Mouse (Mus musculus) adrenal gland, adult (tissue): ENCODE measurements around the gene Gpkow.
"Not testable (repeated sequence)": the region's sequence is repeated elsewhere in the genome, so short reads cannot be mapped to it uniquely, and the experiment has no call there.

Experiments
- DNase-seq, 2 experiments: peaks; one replicate each; pipeline ENCODE4 v3.0.0; 2022 to 2023; ENCODE audit warnings: low spot score in 1 of 2; ENCODE audit not compliant: inconsistent age in 2 of 2

Gene Gpkow

DNA sequence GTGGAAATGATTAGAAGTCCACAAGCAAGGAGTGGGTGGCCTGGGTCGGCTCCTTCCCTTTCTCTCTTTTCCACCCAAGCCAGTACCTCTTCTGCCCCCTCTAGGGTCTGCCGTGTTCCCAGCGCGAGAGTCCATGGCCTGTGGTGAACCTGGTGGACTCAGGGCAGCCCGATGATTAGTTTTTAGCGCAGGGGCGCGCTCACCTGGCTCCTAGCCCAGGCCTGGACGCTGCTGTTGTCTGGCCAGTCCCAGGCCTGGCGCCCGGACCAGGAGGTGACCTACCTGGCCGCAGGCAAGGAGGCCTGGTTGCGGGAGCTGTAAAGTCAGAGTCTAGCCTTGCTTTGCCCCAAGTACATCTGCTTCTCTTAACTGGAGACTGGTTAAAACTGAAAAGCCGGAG is 16.1 kb upstream of the Gpkow start, which contains the start of gene Magix:
Magix (minus strand) TSS at position 388 of the 400 bp plus-strand sequence.
- no peak for DNase-seq

DNA sequence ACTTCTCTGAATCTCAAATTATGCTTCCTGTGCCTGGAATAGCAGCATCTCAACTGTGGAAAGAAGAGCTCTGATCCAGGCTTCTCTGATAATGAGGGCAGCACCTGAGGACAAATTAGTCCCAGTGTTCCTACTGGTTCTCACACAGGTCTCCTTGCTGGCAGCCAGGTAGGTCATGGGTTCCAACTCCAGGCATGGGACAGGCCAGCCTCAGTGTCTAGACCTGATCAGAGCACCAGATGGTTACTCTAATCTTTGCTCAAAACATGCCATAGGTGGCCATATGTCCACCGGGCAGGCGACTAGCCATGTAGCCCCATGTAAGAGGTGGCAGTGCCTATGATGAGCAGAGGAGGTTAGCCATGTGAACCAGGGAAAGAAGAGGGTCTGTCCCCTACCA is 8.6 kb upstream of the Gpkow start:
- DNase-seq, result no peak

DNA sequence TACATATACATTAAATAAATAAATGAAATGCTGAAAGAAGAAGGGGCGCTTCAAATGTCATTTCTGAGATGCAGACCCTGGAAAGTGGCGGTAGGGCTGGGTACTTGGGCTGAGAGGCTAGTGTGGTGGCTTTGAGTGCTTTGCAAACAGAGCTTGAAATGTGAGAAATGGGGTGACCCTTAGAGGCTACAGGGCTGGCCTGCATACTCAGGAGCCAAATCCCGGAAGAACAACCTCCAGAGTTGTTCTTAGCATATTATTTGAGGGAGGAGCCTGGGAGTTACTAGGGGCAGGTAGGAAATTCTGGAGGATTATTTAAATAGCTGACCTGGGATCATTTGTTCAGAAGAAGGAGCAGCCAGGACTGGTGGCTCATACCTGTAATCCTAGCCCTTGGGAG is 6.4 kb upstream of the Gpkow start:
- no peak for DNase-seq

- DNase-seq, result peak in 1 of 2 experiments; percentile 60
These were observed 4.1 kb upstream of the Gpkow start for GRCm38 (mm10) chrX:7692862-7693261.

- DNase-seq, result no peak
These were observed 411 bp upstream of the Gpkow start for GRCm38 (mm10) chrX:7696520-7696919.

GRCm38 (mm10) chrX:7713764-7714134 is 16.8 kb downstream of the Gpkow start:
- peak in 1 of 2 experiments; percentile 46 for DNase-seq

DNA sequence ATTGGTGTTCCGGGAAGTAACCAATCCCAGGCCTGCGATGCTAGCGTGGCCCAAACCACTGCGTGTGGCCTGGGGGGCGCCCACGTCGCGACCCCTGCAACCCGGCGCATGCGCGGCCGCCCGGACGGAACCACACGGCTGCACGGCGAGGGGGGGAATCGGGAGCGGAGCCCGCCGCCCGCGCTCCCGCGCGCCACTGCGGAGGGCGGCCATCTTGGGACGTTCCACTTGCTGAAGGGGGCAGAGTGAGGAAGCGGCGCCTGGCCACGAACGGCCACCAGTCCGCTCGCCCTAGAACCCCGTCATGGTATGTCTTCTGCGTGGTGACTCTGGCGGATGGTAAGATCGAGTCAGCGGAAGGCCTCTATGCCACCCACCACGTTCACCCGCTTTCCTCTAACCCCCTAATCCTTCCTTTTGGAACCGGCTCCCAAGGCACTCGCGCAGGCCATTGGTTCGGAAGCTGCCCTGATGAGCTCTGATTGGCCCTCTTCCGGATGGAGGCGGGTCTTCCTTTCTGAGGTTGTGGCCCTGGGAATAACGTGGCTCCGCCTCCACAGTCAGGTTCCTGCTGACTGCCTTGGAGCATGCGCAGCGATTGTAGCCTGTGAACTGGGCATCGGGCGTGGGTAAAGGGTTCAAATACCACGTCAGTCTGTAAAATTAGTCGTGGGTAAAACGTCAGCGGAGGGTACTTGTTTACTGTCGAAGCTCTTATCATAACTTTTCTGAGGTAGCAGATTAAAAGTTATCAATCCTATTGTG is 17.4 kb downstream of the Gpkow start, which contains the start of gene Wdr45:
Wdr45 (plus strand) TSS at position 199 of the 765 bp plus-strand sequence.
- peak; percentile 94 to 96 for DNase-seq

GRCm38 (mm10) chrX:7716058-7716457 is 19.1 kb downstream of the Gpkow start:
- DNase-seq, result not testable (repeated sequence)

GRCm38 (mm10) chrX:7721514-7722281 is 24.8 kb downstream of the Gpkow start, which contains the start of gene Gm45208:
Gene Gm45208 (plus strand): TSS chrX:7722245.
- peak; percentile 81 to 90 for DNase-seq

DNA sequence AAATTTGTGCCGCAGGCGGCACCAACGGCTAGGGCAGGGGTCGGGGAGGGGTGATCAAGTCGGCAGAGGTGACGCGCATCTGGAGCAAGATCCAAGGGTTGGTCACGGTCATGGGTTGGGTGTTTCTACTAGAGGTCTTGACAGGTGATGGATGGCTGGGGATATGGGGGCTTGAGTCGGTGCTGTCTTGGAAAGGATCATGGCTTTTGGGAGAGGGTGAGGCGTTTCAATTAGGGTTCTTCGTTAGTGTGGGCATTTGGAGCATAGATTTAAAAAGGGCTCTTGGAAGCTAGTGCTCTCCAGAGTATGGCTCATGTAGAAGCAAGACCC is 25.3 kb downstream of the Gpkow start:
- no peak for DNase-seq

DNA sequence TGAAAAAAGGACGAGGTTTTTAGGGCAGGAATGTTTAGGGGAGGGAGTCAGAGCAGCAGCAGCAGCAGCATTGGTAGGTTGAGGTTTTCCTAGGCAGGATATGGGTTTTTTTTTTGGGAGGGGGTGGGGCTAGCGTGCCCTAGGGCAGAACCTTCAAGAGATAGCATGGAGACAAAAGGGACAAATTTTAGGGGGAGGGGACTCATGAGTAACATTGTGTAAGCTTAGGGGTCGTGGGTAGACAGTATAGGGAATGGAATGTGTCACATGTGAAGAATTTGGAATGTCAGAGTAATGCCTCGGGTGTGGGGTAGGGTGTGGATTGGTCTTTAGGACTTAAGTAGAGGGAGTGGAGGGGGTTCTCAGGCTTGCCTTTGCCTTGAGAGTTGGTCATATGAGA is 25.8 kb downstream of the Gpkow start:
- DNase-seq, result no peak

- DNase-seq, result no peak
These were observed 27.2 kb downstream of the Gpkow start for GRCm38 (mm10) chrX:7724135-7724534.

DNA sequence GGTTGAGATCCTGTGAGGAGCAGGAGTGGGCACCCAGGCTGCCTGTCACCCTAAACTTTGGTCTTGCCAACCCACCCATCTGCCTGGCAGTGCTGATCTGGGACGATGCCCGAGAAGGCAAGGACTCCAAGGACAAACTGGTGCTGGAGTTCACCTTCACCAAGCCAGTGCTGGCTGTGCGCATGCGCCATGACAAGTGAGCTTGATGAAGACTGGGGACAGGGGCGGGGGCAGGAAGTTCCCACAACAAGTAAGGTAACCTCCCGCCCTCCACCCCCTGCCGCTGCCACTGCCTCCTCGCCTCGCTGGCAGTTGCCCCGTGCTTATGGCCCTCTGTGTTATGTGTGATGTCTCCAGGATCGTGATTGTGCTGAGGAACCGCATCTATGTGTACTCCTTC is 28.9 kb downstream of the Gpkow start:
- DNase-seq, result no peak

DNA sequence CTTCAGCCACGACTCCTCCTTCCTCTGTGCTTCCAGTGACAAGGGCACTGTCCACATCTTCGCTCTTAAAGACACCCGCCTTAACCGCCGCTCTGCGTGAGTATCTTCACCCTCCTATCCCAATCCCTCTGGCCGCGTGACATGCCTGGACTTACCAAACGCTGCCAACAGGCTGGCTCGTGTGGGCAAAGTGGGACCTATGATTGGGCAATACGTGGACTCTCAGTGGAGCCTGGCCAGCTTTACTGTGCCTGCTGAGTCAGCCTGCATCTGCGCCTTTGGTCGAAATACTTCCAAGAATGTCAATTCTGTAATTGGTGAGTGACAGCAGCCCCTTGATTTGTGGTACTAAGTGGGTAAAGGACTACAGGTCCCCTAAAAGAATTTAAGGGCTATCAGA is 30.2 kb downstream of the Gpkow start:
- DNase-seq, result peak; percentile 25 to 49

DNA sequence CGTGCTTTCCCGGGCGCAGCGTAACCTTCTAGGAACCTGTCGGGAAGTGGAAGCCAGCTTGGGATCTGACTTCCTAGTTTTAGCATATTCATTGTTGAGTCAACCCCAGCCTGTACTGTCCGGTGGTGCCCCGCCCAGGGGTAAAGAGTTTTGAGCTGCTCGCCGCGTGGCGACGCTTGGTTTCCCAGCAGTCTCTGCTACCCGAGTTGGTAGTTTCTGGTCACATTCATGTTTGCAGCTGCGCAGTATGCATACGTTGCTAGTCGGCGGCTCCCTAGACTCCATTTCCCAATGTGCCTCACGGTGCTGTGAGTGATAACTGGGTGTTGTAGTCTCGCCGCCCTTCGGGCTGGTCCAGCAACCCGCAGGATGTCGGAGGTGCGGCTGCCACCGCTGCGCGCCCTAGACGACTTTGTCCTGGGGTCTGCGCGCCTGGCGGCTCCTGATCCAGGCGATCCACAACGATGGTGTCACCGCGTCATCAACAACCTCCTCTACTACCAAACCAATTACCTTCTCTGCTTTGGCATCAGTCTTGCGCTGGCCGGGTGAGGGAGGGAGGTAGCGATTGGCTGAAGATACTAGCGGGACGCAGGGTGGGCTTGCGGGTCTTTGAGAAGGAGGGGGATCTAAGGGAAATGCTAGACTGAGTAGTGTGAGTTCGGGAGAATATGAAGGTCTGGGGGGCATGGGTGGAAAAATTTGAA is 31.4 kb downstream of the Gpkow start, which contains the start of gene Praf2:
Praf2 (plus strand) TSS at position 225 of the 707 bp plus-strand sequence.
- peak; percentile 87 to 90 for DNase-seq

DNA sequence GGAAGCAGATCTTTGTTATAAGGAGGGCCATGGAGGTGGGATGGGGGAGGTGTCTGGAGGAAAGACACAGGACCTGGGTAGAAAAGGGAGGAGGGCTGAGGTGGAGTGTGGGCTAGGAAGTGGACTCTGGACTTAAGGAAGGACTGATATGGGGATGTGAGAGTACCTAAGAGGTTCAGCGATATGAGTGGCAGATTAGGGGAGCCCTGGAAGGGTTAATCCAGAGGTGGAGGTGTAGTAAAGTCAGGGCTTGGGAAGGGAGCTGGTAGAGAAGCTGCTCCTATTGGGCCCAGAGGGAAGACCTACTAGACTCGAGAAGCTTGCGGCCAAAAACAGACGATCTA is 32.0 kb downstream of the Gpkow start:
- DNase-seq, result no peak

DNA sequence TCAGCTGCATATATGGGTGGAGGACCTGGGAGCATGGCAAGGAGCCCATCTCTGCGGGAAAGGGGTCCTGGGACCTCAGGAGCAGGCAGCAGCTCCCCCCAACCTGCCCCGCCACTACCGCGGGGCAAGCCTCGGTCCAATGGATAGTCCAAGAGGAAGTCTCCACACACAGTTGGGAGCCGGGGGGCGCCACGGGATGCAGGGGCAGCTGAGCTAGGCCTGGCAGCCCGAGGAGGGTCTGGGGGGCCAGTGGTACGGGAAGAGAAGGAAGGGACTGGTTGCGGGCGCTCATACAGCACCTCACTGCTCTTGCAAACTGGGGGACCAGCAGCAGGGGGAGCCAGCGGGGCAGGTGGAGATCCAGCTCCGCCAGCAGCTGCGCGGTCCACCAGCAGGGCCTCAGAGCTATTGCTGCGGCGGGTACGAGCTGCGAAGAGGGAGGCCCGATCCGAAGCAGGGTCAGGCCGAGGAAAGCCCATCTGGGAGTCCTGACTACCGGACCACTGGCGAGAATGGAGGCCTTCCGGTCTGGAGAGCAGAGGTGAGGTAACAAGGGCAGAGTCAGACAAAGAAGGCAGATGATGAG is 36.7 kb downstream of the Gpkow start:
- DNase-seq, result peak; percentile 63 to 79

DNA sequence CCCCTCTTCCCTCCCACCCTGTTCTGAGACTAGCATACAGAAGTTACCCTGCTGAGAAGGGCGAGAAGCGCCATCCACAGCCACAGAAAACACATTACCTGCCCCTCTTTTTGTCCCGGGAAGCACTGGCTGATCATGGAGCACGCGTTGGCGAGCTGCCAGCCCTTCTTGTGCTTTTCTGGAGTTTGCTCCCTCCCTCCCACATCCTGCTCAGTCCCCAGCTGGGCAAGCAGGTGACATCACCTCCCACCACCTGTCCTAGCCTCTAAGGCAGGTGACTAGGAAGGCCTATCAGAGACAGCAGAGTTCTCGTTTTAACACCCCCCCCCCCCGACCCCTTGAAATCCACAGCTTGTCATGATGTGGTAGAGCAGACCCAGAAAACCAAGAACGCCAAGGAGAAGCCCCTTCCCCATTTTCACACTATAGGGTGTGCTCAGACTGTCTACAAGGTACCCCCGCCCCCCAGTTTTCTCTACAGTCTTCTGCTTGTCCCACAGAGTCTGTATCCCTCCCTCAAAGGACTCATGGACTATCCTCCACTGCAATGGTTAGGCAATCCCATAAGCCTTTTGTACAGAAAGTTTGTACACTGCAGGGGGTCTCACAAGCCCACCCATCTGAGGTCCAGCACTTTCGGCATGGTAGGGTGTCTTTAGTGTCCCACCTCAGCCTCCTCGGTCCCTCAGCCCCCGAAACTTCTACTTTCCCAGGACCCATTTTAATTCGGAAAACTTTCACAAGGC is 42.6 kb downstream of the Gpkow start:
- DNase-seq, result no peak

DNA sequence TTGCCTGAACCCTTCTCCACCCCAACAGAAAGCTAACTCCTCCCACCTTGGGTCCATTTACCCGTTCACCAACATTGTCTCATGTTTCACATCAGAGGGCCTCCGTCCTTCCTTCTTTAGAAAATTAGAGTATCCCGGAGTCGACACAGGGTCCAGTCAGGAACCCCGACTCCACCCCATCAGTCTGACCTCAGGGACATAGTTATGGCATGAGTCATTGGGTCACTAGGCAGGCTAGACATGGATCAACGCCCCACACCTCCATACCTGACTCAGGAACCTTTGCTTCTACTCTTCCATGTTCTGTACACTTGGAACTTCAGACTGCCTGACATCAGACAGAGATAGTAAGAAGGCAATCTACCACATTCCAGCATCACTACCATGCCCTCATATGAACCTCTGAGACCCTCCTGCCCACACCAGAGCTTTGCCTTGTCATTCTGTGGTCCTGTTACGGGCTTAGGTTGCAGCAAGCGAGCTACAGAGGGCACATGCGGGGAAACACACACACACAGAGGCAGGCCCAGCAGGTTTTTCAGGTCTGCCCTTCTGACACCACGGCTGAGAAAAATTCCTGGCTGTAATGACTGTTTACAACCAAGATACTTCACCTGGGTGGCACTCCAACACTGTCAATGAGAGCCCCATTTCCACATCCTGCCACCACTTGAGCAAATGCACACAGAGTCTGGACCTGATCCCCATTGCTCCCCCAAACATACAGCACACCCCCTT is 43.3 kb downstream of the Gpkow start:
- DNase-seq, result no peak

- DNase-seq, result no peak
These were observed 44.2 kb downstream of the Gpkow start for GRCm38 (mm10) chrX:7741103-7741502.
